Mouse (Mus musculus) fat pad, adult 2 months (tissue): ENCODE results near the gene Krtap3-3.
"Not testable (repeated sequence)": the region's sequence is repeated elsewhere in the genome, so short reads cannot be mapped to it uniquely, and the experiment has no call there.

Experiments used
- DNase-seq: peaks from one replicate; pipeline ENCODE4 v3.0.0-alpha.2; 2011; ENCODE audit warnings: low read depth, low spot score; ENCODE audit errors: extremely low read depth

Krtap3-3 gene

DNA sequence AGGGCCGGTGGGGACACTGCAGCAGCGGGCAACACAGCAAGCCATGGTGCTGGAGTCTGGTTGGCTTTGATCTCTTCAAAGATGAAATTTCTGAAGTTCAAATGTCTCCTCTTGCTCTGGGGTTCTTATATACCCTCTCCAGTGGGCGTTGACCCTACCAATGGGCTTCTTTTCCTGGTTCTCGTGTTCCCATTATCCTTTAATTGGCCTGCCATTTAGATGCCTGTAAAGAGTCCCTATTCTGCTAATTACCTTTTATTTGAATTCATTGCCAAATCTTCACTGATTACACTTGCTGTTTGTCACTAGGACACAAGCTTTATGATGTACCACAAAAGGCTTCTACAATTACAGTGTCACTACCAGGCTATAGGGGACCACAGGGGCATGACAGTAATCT is at the start of gene Krtap3-3:
Gene Krtap3-3 (minus strand): TSS at position 101 of the 400 bp plus-strand sequence.
- DNase-seq = no peak

DNA sequence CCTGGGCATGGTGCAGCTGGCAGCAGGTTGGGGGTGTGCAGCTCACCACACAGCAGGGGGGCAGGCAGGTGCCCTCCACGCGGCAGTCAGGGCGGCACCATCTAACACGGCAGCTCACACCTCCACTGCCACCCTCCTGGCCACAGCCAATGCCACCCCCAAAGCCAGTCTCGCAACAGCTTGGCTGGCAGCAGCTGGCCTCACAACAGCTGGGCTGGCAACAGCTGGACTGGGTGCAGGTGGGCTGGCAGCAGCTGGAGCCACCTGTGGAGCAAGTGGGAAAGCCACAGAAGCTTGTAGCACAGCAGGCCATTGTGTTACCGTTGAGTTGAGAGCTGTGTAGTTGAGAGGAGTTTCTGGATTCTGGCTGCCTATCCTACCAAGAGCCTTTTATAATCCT is 47.1 kb upstream of the Krtap3-3 start, which contains the start of gene Krtap9-3:
Gene Krtap9-3 (minus strand): TSS at position 364 of the 400 bp plus-strand sequence.
- DNase-seq = not testable (repeated sequence)

DNA sequence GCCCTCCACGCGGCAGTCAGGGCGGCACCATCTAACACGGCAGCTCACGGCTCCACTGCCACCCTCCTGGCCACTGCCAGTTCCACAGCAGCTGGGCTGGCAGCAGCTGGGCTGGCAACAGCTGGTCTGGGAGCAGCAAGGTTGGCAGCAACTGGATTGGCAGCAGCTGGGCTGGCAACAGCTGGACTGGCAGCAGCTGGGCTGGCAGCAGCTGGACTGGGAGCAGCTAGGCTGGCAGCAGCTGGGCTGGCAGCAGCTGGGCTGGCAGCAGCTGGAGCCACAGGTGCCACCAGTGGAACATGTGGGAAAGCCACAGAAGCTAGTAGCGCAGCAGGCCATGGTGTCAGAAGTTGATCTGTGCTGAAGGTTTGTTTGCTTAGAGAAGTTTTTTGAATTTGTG is 40.3 kb upstream of the Krtap3-3 start, which contains the start of gene Krtap1-3:
Gene Krtap1-3 (minus strand): TSS at position 359 of the 400 bp plus-strand sequence.
- DNase-seq = no peak

DNA sequence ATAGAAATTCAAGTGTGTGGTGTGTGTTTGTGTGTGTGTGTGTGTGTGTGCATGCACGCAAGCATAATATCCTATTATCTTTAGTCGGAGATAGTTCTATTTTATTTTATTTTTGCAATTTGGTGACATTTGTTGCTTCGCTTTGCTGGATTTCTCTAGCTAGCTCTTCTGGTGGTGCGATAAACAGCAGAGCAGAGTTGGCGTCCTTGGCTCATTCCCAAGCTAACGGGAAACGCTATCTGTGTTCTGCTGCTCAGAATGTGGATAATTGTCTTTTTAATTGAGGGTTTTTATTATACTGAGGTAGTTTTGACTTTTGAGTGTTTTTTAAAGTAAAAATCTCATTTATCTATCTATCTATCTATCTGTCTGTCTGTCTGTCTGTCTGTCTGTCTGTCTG is 34.4 kb upstream of the Krtap3-3 start:
- no peak for DNase-seq

DNA sequence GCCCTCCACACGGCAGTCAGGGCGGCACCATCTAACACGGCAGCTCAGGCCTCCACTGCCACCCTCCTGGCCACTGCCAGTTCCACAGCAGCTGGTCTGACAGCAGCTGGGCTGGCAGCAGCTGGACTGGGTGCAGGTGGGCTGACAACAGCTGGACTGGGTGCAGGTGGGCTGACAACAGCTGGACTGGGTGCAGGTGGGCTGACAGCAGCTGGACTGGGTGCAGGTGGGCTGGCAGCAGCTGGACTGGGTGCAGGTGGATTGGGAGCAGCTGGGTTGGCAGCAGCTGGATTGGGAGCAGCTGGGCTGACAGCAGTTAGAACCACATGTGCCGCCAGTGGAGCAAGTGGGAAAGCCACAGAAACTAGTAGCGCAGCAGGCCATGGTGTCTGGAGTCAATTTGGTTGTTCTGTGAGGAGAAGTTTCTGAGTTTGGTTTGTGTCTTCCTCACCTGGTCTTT is 32.6 kb upstream of the Krtap3-3 start, which contains the start of gene Krtap1-4:
Gene Krtap1-4 (minus strand): TSS at position 410 of the 460 bp plus-strand sequence.
- no peak for DNase-seq

DNA sequence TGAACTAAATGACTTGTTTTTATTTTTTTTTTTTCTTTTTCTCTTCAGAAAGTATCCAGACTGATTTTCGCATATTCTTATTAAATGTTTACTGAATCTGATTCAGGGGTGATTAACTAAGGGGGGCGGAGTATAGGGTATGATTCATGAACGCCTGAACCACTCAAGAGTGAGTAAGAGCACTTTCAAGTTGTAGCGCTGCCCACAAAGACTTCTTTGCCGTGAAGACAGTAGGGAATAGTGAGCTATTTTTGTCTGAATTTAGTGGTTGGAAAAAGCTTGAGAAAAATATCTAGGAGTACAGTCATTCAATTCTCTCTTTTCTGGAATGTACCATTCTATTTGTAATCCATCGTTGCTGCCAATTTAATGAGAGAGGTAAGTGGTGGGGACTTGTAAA is 30.9 kb upstream of the Krtap3-3 start:
- DNase-seq = no peak

DNA sequence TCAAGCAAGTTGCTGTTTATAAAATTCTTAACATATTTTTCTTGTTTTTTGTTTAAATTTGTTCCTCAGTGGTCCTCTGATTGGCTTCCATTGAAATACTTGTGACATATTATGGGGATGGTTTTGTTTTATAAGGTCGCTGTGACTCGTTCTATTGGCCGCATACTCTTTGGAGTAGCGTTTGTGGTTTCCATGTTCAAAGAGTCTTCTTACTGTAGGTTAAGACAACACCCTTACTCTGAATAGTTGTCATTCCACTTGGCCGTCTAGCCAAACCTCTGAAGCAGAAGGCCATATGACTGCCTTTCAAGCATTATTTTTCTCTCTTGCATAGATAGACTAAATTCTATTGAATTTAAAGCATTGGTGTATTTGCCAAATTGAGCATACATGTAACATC is 30.4 kb upstream of the Krtap3-3 start:
- DNase-seq = no peak

DNA sequence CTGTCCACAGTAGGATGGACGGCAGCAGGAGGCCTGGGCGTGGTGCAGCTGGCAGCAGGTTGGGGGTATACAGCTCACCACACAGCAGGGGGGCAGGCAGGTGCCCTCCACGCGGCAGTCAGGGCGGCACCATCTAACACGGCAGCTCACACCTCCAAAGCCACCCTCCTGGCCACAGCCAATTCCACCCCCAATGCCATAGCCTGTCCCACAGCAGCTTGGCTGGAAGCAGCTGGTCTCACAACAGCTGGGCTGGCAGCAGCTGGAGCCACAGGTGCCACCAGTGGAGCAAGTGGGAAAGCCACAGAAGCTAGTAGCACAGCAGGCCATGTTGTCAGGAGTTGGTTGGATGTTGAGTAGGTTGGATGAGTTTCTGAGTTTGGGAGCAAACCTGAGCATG is 30.0 kb upstream of the Krtap3-3 start, which contains the start of gene Krtap1-5:
Gene Krtap1-5 (minus strand): TSS at position 381 of the 400 bp plus-strand sequence.
- no peak for DNase-seq

DNA sequence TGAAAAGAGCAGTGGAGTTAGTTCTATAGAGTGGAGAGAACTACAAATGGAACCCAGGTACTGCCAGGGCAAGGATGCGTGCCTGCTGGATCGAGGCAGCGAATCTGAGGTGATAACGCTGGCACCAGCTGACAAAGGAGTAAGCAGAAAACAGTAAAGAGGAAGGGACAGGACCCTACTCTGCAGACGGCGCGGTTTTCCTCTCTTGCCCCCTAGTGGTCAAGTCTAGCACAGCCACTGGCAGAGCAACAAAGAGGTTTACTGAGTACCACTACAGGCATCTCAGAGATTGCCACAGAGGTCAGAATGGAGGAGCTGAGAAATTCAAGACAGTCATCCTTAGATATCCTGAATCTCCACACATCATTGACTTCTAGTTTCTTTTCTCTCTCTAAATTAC is 23.4 kb upstream of the Krtap3-3 start:
- no peak for DNase-seq

DNA sequence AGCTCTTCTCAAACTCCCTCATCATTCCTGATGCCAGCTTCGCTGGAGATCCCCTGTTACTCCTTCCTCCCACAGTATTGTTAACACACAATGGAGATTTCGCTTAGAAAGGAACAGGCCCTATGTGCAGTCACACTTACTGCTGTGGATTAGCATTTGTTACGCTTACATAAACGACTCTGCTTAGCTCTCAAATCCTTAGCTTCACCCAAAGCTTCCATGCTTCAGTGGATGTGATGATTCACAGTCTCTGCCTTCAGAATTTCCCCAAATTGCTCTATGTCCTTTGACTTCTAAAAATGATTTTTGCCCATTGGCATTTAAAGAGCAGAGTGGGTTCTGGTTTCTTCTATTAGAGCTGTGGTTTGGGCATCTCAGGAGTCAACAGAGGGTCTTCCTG is 22.5 kb upstream of the Krtap3-3 start:
- DNase-seq = no peak

DNA sequence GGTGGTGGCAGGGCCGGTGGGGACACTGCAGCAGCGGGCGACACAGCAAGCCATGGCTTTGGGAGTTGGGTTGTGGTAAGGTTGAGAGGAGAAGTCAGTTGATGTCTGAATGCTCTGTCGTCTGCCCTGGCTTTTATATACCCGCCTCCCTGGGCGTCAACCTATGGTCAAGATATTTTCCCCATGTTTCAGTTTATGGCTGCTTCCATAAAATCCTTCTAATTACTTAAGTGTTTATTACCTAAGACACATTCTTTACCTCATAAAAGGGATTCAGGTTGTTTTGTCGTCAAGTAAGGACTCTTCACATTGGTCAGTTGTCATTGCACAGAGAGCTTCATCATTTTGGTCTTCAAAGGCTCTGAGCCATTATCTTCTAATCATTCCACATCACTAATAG is 15.9 kb upstream of the Krtap3-3 start, which contains the start of gene Krtap3-1:
Gene Krtap3-1 (minus strand): TSS at position 101 of the 400 bp plus-strand sequence.
- no peak for DNase-seq

DNA sequence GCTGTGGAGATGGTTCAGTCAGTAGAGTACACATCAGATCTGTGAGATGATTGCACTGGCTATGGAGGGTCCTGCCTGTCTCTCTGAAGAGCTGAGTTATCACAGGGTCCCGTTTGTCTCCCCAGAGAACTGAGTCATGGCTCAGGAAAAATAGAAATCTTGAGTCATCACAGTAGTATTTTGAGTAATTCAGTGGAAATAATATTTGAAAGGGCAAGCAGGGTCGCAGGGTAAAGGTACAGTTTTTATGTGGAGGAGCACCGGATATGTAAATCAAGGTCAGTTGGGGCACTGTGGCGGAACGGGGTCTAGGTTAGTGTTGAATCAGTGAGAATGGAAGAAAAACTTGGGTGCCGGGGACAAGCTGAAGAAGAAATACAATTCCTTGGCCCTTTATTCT is 11.9 kb upstream of the Krtap3-3 start:
- no peak for DNase-seq

DNA sequence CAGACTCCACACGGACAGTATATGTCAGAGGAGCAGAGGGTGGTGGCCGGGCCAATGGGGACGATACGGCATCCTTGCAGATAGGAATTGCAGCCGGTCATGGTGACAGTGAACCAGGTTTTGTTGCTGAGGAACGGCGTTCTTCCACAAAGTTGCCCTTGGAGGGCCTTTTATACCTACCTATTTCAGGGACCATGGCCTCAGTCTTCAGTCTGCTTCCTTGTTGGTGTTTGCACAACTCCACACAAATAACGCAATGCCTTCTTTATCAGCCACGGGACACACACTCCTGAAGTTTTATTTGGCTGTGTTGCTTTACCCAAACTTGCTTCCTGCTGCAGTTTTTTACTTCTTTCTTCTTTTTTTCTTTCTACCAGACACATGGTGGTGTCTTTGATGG is 8.7 kb upstream of the Krtap3-3 start, which contains the start of gene Gm11939:
Gene Gm11939 (minus strand): TSS at position 101 of the 400 bp plus-strand sequence.
- DNase-seq = no peak

DNA sequence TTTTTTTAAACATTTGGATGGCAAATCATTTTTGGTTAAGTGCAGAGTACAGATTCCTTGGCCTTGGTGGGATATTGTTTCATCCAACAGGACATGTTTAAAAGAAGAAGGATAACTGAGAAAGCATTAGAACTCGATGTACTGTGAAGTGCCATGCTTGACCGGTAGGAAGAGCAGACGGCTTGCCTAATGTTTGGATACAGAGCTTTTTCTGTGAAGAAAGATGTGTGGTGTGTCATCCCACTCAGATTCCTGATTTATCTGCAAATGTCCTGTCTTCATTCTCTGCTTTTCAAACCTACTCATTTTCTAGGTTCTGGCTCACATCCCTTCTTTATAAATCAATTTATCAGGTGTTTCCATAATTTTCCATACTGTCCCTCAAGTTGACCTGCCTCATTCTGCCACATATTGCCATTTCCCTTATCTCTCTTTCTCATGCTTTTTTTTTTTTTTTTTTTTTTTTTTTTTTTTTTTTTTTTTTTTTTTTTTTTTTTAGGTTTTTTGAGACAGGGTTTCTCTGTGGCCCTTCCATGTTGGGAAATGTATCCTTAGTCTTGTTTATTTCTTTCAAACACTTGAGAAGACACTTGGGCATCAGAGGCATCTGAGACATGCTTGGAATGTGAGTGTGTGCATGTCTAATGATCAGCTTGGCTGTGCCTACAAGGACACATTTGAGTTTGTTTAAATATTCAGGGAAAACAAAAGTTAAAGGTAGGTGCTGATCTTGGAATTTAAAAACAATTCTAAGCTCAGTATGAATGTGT is 7.5 kb upstream of the Krtap3-3 start:
- no peak for DNase-seq

DNA sequence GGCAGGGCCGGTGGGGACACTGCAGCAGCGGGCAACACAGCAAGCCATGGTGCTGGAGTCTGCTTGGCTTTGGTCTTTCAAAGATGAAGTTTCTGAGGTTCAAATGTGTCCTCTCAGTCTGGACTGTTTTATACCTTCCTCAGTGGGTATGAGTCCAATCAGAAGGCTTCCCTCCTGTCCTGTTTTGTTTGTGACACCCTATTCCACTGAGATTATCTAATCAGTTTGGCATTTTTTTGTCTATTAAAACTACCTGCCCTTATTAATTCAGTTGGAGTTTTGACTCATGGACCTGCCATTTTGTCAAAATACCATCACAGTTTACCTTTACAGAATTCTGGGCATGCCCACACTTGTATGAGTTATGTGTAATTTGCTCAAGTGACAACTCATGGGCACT is 6.1 kb upstream of the Krtap3-3 start, which contains the start of gene Krtap3-2:
Gene Krtap3-2 (minus strand): TSS at position 101 of the 400 bp plus-strand sequence.
- no peak for DNase-seq

DNA sequence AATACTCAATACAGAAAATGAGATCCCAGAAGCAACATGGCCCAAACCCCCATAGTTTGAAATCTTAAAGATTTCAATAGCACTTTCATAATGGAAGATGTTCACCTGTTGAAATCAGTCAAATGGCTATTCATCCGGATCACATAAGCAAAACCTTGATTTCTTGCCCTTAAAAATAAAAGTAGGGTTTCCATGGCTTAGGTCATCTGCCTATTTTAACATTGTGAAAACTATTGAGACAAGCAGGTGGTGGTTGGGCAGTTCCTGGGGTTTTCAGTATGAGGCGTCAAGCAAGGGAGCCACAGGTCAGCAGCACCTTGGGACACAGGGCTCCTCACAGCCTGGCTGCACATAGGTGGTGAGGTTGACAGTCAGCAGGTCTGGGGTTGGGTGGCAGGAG is 5.5 kb upstream of the Krtap3-3 start:
- DNase-seq = no peak

DNA sequence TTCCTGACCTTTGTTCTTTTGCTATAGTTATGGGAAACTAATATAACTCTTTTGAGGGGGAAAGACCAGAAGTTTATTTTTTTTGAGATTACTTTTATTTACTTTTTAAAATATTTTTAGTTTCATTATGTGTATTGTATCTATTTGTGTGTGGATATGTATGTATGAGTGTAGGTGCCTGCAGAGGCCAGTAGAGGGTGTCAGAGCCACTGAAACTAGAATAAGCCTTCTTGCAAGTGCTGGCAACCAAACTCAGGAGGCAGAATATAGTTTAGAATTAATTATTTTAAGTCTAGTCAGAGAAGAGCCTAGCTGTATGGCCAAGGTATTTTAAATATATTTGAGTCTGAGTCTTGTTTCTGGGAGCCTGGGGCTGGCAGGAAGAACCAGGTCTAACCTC is 2.8 kb downstream of the Krtap3-3 start:
- DNase-seq = no peak

DNA sequence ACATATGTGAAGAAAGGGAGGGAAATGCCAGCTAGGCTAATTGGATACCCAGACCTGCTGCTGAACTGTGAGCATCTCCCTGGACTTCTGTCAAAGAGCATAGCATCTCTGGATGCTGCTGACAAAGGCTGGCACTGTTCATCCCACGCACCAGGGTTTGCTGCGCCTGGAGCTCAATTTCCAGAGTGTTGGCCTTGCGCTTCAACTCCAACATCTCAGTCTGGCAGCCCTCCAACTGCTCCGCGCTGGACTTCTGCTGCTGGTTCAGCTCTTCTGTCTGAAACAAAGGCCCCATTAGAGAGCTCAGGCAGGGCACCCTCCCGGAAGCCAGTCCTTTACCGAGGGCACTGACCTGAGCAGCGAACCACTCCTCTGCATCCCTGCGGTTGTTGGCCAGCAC is 10.9 kb downstream of the Krtap3-3 start:
- DNase-seq = no peak

DNA sequence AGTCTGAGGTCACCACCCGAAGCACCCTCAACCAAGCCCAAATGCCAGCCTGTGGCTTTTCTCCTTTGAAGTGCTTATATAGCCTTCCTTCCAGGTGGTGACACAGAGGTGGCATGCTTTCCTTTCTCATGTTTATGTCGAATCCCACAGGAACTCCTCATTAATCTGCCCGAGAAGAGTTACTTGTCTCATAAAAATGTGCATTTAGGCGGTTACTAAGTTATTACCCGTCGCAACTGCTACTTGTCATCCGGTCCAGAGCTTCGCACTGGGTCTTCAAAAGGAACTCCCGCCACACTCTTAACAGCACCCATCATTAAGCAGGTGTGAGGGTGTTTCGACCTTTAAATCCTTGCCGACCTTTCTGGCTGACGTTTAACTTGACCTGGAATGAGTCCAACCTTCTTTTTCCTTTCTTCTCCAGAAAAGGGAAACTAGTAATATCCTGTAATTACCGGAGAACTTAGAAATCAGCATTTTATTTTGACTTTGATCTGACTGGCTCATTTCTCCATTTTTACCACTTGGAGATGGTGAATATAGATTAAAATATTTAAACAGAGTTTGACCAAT is 29.3 kb downstream of the Krtap3-3 start, which contains the start of gene Krt39:
Gene Krt39 (minus strand): TSS at position 51 of the 573 bp plus-strand sequence.
- no peak for DNase-seq

DNA sequence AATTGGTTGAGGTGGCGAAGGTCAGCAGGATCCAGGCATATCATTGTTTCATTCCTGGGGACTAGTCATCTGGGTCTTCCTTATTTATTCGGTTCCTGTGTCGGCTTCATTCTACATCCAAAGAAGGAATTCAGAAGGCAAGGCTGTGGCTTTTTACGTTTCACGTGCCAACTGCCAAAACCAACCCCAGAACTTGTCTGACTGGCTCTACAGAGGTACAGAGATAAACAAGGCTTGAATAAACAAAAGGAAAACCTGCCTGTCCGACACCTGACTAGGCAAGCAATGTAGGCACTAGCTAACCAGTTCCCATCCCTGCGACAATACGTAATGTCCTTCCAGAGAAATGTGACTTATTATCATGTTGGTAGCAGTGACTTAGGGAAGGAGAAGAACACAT is 36.6 kb downstream of the Krtap3-3 start:
- DNase-seq = no peak
